Mouse (Mus musculus): ENCODE measurements at regions not wholly inside any gene's neighbourhood (a gene's known extent, or its start where the extent isn't known, plus 50 kb on each side); places are given as distances from the start of the nearest gene placed in this dataset.
"Not testable (repeated sequence)": the region's sequence is repeated elsewhere in the genome, so short reads cannot be mapped to it uniquely, and the experiment has no call there.

GRCm38 (mm10) chr10:33715701-33716250, 70.7 kb downstream of the Sult3a2 start:
- DNase-seq (ENCODE audit: low spot score in 2 of 2), result no peak

GRCm38 (mm10) chr10:33708656-33709055, 77.8 kb downstream of the Sult3a2 start:
- not testable (repeated sequence) for DNase-seq (ENCODE audit: low spot score in 2 of 2)

GRCm38 (mm10) chr10:33704245-33704644, 79.7 kb upstream of the Clvs2 start:
- DNase-seq (ENCODE audit: low spot score in 2 of 2), result not testable (repeated sequence)

- DNase-seq (ENCODE audit: low spot score in 2 of 2), result peak in 1 of 2 experiments; percentile 66
These were observed 78.9 kb upstream of the Clvs2 start for GRCm38 (mm10) chr10:33703420-33703819.

Data from frontal cortex, postnatal 14 days (tissue).